Mouse (Mus musculus) lung, postnatal 14 days (tissue): Measurements from ENCODE around the gene Lrp3.

Source experiments
- DNase-seq: peaks from one replicate; pipeline ENCODE4 v3.0.0; 2021

Gene Lrp3

DNA sequence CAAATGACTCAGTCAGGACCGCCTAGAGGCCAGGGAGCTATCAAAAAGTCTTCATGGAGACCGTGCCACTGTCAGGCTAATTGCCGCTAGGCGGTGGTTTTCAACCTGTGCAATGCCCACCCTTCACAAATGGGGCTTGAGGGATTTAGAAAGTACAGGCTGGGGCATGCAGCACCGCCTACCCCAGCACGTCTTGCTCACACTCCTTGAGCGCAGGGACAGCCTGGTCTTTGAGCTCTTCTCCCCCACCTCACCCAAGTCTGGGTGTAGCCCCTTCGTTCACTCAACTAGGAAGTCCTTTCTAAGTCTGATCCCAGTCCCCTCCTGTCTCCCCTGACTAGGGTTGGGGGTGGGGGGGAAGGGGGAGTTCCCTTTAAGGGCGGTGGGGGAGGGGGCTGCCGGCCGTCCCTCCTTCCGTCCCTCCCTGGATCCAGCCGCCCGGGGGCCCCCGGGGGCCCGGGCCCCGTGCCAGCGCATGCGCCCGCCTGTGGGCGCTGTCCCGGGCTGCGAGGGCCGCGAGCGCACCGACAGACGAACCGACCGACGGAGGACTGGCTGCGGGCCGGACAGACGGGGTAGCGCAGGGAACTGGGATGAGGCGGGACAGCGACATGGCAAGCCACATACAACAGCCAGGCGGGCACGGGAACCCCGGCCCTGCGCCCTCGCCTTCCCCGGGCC, 29.3 kb downstream of the Lrp3 start, which contains the start of gene Slc7a10:
Gene Slc7a10, plus strand, starts transcription at position 497 of the 681 bp plus-strand sequence.
- DNase-seq, result no peak

DNA sequence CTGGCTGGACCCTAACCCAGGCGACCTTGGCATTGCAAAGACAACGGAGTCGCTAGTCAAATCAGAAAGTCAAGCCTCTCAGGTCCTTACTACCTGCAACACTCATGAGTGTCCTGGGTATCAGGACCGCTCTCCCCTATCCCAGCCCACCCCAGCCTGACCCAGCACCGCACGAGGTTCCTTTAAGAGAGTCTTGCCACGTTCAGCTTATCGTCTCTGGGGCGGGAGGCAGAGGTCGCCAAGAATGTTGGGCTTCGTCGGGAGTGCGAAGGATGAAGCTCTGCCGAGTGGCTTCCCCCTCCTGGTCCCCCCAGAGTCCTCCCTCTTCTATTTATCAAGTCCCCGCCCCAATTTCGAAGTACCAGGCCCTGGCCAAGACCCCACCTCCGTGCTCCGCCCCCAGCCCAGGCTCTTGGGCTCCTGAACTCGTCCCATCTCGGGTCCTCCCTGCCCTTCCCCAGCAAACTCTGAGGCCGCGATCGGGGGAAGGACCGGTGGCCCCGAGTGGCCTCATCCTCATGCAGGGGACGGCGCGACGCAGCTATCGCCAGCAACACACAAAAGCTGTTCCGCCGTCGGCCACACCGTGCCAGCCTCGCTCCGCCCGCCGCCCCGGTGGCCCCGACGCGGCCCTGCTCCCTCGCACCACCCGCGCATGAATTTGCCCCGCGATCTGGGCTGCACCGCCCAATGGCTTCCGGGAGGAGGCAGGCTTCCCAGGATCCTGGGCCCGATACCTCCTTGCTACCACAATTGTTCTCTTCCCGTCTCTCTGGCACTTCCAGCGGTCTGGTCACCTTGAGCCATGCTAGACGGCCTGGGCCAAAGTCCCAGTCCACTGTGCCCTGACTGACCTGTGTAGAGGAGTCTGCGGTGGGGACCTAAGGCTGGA, 30.2 kb downstream of the Lrp3 start:
- DNase-seq, result peak; percentile 37

DNA sequence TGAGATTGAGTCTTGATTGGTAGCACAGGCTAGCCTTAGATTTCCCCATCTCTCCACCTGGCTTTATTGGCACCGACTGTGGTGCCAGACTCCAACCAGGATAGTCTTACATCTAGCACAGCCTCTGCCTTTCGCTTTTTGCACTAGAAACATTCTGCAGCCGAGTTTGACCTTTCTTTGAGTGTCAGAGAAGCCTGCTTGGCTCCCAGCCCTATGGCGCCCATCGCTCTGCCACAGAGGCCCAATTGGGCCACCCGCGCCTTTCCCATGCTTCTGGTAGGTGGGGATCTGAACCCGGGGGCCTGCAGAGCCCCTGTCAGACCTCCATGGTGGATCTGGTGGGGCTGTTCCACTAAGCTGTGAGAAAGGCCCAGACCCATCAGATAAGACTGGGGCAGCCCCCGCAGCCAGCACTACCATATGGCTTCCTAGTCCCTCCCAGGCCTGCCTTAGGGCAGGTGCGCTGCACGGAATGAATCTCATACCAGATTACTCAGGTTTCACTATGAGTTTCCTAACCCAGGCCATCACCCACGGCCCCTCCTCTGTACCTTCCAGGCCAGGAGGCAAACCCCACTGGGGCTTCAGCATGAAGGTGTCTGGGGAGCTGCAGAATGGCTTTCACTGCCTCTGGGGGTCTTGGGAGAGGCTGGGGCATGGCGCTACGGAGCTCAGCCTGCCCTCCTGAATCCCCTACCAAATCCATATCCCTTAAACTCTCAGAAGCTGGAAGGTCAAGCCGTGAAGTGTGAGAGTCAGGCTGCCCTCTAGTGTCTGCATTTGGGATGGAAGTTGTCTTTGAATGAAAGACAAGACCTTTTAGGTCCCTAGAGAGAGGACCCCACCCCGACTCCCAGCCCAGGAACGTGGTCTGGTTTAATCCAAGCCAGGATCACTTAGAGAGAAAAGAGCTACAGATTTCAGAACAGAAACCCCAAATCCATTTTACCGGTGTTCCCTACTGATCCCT, 38.6 kb downstream of the Lrp3 start:
- peak; percentile 63 for DNase-seq

DNA sequence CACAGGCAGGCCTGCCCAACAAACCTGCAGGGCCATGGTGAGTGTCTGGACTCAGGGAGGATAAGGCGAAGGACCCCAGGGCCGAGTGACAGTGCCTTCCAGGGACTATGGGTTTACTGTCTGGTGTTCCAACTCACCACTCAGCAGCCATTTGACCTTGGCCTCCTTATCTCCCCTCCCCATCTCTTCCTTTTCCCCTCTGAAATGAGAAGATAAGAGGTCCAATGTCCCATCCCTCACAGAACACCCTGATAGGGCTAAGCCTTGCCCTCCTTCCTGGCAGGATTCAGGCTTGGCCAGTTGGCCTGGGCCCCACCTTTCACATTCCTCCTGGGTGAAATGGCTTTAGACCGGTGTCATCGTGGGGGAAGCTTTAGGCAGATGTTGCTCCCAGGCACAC, 39.8 kb downstream of the Lrp3 start:
- DNase-seq, result no peak

DNA sequence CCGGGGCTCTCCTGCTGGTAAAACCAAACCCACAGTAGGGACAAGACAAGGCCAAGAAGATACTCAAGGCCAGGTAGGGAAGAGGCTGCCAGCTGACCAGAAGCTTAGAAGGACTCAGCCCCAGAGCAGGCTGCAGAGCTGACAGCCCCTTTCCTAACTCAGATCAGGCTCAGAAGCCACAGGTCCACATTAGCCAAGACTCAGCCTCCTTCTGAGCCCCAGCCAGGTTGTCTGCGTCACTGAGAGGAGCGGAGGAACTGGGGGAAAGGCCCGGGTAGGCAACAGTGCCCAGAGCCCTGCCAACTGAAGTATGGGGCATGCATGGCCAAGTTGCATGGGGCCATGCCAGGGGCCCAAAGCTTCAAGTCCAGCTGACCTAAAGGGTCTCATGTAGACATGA, 42.8 kb downstream of the Lrp3 start:
- DNase-seq, result no peak

DNA sequence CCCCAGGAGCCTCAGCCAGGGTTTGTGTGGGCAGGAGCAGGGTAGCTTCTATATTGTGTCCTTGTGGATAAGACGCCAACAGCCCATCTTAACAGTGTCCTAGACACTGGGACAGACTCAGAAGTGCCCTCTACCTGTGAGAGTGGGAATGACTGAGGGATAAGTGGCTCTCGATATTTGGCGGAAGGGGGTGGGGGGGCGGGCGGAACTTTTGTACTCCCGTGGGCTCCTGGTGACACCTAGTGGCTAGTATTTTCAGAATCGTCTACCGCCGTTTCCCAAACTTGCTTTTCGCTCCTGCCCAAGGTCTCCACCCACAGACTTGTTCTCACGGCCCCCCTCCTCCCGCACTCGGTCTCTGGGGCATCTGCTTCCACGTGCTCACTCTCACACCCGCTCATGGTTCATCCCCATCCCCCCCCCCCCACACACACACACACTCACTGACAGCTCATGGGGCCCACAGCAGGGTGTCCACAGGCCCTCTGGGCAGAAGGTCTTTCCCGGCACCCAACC, 43.4 kb downstream of the Lrp3 start:
- DNase-seq, result peak; percentile 84

DNA sequence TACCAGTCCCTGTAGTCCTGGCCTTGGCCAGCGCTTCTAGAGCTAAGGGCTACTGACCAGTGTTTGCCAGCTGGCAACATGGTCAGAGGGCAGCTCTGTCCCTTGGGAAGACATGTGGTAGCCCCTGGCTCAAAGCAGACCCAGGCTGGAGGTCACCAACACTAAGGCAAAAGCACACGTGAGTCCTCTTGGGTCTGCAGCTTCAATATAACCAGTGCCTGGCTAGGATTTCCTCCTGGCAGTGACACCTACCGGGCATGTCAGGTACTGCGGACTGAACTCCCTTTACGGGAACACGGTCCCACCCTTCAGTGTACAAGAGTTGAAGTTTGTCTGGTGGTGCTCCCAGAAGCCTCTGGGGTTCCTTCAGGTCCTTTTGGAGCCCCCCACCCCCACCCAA, 46.0 kb downstream of the Lrp3 start:
- peak; percentile 95 for DNase-seq

DNA sequence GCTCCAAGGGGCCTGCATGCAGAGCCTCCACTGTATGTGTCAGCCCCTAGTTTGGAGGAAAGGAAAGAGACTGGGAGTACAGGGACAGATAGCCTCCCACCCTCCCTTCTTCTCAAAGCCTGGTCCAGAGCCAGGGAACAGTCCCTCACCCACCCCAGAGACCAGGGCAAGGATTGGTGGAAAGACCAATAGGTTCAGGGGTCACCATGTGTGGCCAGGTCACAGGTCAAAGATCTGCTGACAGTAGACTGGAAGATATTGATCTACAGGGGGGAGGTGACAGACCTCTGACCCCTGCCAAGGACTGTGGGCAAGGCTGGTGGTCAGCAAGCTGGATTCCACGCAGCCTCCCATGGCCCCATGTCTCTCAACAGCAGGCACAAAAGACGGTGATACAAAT, 47.4 kb downstream of the Lrp3 start:
- DNase-seq, result no peak

DNA sequence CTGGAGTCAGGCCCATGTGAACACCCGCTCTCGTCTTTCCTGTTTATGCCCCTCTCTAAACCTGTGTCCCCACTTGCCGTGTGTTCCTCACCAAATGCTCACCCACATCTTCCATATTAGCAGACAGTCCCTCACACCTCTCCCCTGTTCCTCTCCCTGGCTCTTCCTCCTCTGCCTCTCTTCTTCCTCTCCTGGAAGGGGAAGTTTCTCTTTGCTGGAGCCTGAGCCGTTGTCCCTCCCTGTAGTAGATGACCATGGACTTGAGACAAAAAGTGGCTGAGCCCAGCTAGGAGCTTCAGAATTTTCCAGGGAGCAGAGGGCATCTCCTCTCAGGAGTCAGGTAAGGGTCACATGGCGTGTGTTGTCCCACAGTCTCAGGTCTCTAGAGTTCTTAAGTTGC, 48.3 kb downstream of the Lrp3 start:
- no peak for DNase-seq

DNA sequence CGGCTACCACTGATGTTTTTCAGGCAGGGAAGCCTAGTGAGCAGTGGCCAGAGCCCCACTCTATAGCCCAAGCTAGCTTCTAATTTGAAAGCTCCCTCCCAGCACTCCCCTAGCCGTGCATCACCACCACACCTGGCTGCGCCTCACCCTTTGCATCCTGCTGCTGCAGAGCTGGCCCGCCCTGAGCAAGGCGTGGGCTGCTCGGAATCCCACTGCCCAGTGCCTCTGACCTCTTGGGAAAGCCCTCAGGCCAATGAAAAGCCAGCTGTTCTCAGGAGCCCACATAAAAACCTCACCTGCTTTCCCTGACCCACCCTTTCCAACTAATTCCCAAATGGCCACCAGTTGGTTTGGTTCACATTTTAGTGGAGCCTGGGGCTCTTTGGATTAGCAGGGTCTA, 51.2 kb downstream of the Lrp3 start:
- no peak for DNase-seq

DNA sequence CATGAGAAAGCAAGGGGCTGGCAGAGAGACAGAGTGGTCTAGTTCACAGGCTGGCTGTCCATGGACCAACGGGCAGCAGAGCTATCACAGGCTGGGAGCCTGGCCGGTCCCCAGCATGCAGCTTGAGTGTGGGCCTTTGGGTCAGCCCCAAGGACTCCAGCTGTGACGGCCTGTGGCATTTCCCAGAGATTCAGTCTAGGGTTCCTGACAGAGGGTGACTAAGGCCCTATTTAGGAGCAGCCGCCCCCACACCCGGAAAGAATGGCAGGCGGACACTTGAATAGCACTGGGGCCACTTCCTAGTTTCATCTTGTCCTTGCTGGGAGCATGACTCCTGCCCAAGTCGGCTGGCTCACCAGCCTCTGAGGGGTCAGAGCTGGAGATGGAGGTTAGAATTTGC, 51.7 kb downstream of the Lrp3 start:
- no peak for DNase-seq

DNA sequence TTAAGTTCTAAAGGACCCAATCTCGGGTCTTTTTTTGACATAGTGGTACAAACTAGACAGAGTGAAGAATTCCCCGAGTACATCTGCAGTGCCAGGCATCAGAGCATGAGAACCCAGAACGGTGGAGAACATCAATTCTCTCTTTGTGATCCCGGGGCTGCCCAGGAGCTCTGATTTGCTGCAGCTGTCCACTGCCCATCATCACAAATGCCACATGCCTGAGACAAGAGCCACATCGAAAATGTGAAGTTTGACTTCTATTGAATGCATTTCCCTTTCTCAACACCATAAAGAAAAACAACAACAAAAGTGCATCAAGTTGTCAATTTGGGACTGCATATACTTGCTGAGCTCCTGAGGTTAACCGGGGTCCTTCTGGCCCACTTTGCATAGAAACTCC, 52.9 kb downstream of the Lrp3 start:
- no peak for DNase-seq

DNA sequence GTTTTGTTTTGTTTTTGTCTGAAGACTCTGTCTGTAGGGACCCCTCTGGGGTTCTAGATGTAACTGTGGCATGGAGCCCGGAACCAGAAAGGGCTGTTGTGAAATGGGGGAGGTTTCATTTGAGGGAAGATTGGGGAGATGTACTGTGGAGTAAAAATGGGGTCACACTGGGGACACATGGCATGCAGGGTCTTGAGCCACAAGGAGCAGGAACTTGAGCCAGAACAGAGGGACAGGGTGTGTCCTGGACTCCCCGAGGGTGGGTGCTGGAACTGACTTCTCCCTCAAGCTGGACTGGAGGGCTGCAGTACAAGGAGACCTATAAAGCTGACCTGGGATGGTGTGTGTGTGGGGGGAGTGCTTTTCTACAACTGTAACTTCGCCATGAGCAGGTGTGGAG, 57.8 kb downstream of the Lrp3 start:
- no peak for DNase-seq

DNA sequence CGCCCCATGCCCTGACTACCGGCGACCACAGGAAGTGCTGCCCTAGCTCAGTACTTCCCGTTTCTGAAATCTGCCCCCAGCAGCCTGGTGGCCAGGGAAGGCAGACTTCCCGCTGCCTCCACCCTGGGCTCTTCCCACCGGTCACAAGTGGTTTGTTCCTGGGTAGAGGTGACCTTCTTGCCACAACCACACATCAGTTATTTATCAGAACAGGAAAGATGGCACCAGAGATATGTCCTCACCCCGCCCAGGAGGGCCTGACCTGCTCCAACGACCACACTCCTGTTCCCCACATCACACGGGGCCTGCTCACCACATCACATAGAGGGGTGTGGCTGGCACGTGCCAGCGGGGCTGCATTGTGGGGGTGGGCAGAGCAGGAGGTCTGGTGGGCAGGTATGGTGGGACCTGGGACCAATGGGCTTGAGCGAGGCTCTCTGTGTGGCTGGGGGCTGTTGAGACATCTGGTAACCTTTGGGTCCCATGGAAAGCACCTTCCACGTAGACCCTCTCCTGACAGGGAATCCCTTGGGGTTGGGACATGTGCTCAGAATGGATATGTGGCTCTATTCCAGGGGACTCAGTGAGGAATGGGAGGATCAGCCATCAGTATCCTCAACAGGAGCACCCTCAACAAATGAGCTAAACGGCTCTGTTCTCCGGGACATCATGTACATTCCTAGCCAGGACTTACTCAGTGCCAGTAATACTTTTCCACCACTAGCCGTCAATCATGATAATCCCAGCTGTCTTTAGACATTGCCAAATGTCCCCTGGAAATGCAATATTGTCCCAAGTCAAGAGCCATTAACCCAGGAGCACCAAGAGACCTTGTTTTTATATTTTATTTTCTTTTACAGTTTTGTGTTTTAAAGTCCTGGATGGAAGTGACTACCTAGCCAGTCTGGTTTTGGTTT, 58.5 kb downstream of the Lrp3 start:
- no peak for DNase-seq

DNA sequence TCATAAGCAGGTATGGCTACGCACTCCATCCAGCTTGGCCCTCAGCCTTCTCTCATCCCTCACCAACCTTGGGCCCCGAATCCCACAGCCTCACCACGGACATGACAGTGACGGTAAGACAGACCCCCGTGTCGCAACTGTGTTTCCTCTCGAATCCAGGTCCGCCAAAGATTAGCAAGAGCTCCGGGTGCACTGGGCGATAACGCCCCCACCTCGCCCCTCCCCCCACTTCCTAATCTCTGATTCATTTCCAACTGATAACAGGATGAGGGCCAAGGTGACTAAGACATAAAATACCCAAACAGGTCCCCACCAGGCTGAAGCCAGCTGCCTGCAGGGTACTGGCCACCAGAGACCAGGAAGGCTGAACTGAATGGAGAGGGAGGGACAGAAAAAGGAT, 60.8 kb downstream of the Lrp3 start:
- no peak for DNase-seq

DNA sequence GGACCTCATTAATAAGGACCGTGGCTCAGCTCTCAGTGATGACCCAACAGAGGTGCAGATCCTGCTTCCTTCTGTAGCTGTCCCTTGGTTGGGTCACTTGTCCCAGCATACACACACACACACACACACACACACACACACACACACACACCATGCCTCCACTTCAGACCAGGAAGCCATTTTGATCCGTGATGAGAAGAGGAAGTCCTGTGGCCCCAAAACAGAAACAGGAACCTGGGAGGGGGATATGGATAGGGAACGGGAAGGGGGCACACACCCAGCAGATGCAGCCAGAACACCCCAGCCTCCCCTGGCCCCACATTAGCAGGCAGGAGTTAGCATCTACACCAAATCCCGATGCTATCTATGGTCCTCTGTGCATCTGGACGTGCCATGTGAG, 64.4 kb downstream of the Lrp3 start:
- DNase-seq, result no peak
